Mouse (Mus musculus) cerebellum, adult 2 months (tissue): ENCODE results near the gene Acox2. TPM values are rescaled to one million over a fixed set of nuclear protein-coding genes. Genes with fewer than 3 reads are reported as not detected.
"Not testable (repeated sequence)": the region's sequence is repeated elsewhere in the genome, so short reads cannot be mapped to it uniquely, and the experiment has no call there.

Experiments used
- DNase-seq, 2 experiments: peaks; one replicate each; pipeline ENCODE4 v3.0.0; 2021
- H3K27ac ChIP-seq: fragments of 200-500 bp; 2 replicates; pipeline ENCODE4 v1.5.1; 2012; ENCODE audit warnings: low read length, control low read depth, inconsistent platforms; ENCODE audit not compliant: insufficient read depth
- H3K27me3 ChIP-seq: fragments of 200-500 bp; 2 replicates; pipeline ENCODE4 v1.6.1; 2012; ENCODE audit warnings: inconsistent platforms, mild to moderate bottlenecking, low read length, moderate library complexity; ENCODE audit not compliant: control insufficient read depth, insufficient read depth
- H3K4me1 ChIP-seq: fragments of 200-500 bp; 2 replicates; pipeline ENCODE4 v1.6.1; 2011; ENCODE audit warnings: low read length; ENCODE audit not compliant: control insufficient read depth, insufficient read depth
- H3K4me3 ChIP-seq: fragments of 200-500 bp; replicated peaks from 2 replicates; pipeline ENCODE3; 2011; ENCODE audit warnings: mild to moderate bottlenecking, low read depth, low read length, control low read depth; ENCODE audit not compliant: insufficient read depth
- CTCF ChIP-seq: fragments of 200-500 bp; IDR thresholded peaks from 2 replicates; pipeline ENCODE4 v1.5.1; 2011; ENCODE audit warnings: low read depth, mild to moderate bottlenecking, control low read depth, low read length, moderate library complexity, borderline replicate concordance; ENCODE audit not compliant: insufficient read depth
- POLR2A ChIP-seq: fragments of 200-500 bp; IDR thresholded peaks from 2 replicates; pipeline ENCODE4 v1.6.1; 2011; ENCODE audit warnings: low read length, control low read depth, borderline replicate concordance; ENCODE audit not compliant: insufficient read depth
- WGBS: fragments of 180-500 bp; shearing (Covaris S2); methylation state at CpG from one replicate; pipeline ENCODE4 v1.1.7; 2018; 5-methylcytosine and 5-hydroxymethylcytosine counted together
- polyA plus RNA-seq: library from polyadenylated mRNA; depleted of rRNA; stranded (reverse); fragments of >200 nt; gene quantifications from 2 replicates; pipeline ENCODE4 v1.2.3, GENCODE M21; 2012; rRNA removed

Acox2 gene
- polyA plus RNA-seq: 0.41 and 0.55 TPM in 2 replicates

DNA sequence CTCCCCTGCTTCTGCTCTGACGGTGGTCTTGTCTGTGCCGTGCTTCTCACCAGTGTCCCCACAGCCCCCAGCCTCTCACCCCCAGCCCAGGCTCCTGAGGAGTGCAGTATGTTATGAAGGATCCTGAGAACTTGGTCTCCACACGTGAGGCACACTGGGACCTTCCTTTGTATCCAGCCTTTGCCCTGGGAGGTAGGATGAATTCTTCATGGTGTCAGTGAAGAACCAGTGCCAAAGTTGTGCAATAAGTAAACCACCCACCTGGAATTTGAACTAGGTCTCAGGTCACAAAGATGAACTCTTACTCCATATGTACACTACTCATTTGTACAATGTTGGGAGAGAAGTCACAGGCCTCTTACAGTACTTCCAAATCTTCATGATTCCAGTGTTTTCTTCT is at the start of gene Acox2:
Acox2 (minus strand) TSS at position 188 of the 400 bp plus-strand sequence.
- no peaks in the 10 kb centered on the region for H3K27me3 ChIP-seq
- H3K27ac ChIP-seq: no peak within 1 kb of the TSS
- H3K4me3 ChIP-seq: no peak within 1 kb of the TSS
- DNase-seq: no peak
- TF ChIP-seq POLR2A: no peak
- no peak for TF ChIP-seq CTCF
- no peaks in the 10 kb centered on the region; the same call in 1 of the 2 replicates for H3K4me1 ChIP-seq
- WGBS: 92% methylated on average over 3 of the region's 3 CpGs

DNA sequence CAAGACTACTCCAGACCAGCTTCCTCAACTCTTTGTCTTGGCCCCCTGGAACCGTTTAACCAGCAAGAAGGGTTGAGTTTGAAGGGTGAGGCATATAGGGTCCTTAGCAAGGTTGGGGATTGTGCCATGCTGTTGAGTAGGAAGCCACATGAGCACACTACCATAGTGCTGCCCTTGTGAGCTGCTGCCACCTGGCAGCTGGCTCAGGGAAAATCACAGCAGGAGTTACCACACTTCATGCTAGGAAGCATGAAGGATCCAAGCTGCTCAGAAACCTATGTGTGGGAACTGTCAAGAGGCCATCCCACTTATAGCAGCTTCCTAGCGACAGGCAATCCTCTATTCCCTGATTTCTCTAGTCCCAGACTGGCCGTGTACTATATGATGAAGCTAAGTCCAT is 49.5 kb upstream of the Acox2 start:
- H3K27ac ChIP-seq: no peak overlapping the region; the same call in 1 of the 2 replicates
- H3K27me3 ChIP-seq: no peaks in the 10 kb centered on the region
- WGBS: 64% methylated on average over 3 of the region's 3 CpGs
- H3K4me1 ChIP-seq: peaks cover 9% of the 10 kb centered on the region
- H3K4me3 ChIP-seq: peak overlapping the region; percentile 11
- TF ChIP-seq POLR2A: no peak
- TF ChIP-seq CTCF: no peak
- no peak for DNase-seq

DNA sequence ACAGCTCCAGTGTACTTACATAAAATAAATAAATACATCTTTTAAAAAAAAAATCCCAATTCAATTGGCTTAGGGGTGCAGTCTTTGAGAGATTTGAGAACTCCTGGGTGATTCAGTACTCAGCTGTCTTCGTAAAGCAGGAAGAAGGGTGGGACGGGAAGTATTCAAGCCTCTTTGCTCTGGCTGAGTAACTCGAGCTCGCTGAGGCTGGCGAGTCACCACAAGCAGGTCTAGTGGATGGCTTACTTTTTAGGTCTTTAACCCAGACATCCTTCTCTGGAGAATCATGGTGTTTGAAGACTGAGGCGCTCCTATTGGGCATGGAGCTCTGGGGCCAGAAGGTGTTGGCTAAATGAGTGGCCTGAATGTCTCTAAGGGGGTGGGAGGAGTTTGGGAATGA is 47.7 kb upstream of the Acox2 start:
- Histone ChIP-seq H3K27ac (no peak overlapping the region), H3K27me3 (no peaks in the 10 kb centered on the region), H3K4me3 (no peak overlapping the region), H3K4me1 (peaks cover 9% of the 10 kb centered on the region)
- TF ChIP-seq POLR2A (no peak), CTCF (no peak)
- no peak for DNase-seq
- 93% methylated on average over 6 of the region's 6 CpGs for WGBS

DNA sequence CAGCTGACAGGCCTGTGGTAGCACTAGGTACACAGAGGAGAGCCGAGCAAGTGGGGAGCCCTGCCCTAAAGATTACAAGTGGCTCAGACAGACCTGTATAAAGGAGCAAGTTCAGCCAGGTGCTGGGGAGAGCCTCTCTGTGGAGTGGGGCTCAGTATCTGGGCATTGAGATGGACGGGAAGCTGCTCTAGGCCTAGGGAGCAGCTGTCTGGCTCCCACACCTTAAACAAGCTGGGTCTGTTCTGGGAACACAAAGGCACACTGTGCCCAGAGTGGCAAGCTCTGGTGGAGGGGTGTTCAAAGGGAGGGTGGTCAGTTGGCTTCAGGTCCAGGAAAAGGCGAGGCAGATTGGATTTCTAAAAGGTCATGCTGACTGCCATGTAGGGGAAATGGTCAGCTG is 45.9 kb upstream of the Acox2 start:
- H3K4me1 ChIP-seq: peaks cover 9% of the 10 kb centered on the region
- no peak for TF ChIP-seq POLR2A
- no peak for TF ChIP-seq CTCF
- DNase-seq: no peak
- H3K27ac ChIP-seq: no peak overlapping the region
- 75% methylated on average over 3 of the region's 3 CpGs for WGBS
- no peaks in the 10 kb centered on the region for H3K27me3 ChIP-seq
- H3K4me3 ChIP-seq: no peak overlapping the region

DNA sequence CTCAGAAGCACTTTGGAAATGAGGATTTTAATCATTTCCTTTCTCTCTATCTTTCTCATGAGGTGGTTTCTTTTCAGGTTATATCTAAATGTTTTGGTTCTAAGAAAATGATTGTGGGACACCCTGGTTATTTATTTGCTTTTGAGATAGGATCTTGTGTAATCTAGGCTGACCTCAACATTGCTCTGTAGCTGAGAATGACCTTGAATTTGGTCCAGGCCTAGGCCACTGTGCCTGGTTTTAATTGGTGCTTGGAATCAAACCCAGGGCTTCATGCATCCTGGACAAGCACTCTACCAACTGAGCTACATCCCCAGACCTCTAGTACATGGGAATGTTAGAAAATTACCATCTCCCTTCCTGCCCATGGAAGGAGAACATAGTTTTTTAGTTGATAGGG is 44.9 kb upstream of the Acox2 start:
- no peak for DNase-seq
- no peak for TF ChIP-seq CTCF
- no peak for TF ChIP-seq POLR2A
- Histone ChIP-seq H3K27ac (no peak overlapping the region), H3K4me3 (no peak overlapping the region), H3K4me1 (peaks cover 6% of the 10 kb centered on the region), H3K27me3 (no peaks in the 10 kb centered on the region)

DNA sequence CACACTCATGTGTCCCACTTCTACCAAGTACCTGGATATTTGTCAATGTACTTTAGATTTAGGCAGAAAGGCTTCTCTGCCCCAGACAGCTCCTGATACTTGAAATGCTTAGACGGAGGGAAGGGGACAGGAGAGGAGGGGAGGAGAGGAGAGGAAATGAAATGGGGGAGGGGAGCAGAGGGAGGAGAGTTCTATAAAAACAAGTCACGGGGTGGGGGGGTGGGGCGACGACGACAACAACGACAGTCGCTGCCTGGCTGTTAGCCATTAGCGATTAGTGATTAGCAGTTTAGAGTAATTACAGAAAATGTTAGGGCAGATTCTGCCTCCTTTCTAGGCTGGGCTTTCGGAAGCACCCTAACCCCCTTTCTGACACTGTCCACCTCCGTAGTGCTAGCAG is 43.5 kb upstream of the Acox2 start:
- Histone ChIP-seq H3K4me1 (no peaks in the 10 kb centered on the region), H3K27me3 (no peaks in the 10 kb centered on the region), H3K27ac (no peak overlapping the region), H3K4me3 (no peak overlapping the region)
- no peak for DNase-seq
- TF ChIP-seq POLR2A (no peak), CTCF (no peak)
- WGBS: 45% methylated on average over 10 of the region's 10 CpGs

DNA sequence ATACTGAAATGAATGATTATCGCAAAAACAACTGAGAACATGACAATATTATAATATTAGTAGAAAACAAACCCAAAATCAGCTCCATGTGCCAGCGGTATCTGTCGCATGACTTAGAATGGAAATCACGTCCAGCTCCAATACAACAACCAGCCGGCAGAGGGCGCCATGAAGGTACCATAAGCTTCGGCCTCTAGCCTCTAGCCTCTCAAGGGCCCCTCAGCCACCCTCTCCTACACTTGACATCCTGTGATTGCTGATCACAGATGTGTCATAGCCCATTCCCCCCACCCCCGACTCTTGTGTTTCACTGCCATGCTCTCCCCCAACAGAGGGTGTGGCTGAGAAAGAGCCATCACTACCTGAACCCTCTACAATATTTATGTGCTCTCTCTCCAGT is 41.1 kb upstream of the Acox2 start:
- TF ChIP-seq POLR2A (no peak), CTCF (peak; percentile 72)
- 28% methylated on average over 8 of the region's 8 CpGs for WGBS
- DNase-seq: peak; percentile 56 to 68
- H3K4me3 ChIP-seq: no peak overlapping the region
- H3K27me3 ChIP-seq: no peaks in the 10 kb centered on the region
- no peaks in the 10 kb centered on the region for H3K4me1 ChIP-seq
- no peak overlapping the region for H3K27ac ChIP-seq

DNA sequence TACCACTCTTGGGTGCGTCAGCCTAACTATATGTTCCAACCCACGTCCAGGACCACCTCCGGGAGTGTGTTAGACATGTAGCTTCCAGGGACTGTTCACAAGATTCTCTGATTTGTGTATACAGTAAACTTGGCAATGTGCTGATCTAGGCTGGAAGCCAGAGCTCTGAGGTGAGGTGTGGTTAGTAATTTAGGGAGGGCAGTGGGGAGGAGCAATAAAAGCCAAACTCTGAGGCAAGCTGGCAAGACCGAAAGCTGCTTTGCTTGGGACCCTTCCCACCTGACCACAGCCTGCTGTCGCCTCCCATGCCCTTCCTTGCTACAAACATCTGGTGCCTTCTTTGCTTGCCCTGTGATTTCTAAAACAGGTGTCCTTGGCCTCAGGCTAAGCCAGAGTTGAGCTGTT is 38.7 kb upstream of the Acox2 start:
- no peaks in the 10 kb centered on the region for H3K27me3 ChIP-seq
- TF ChIP-seq POLR2A (no peak), CTCF (no peak)
- 52% methylated on average over 5 of the region's 5 CpGs for WGBS
- no peaks in the 10 kb centered on the region for H3K4me1 ChIP-seq
- no peak for DNase-seq
- no peak overlapping the region for H3K27ac ChIP-seq
- H3K4me3 ChIP-seq: no peak overlapping the region

DNA sequence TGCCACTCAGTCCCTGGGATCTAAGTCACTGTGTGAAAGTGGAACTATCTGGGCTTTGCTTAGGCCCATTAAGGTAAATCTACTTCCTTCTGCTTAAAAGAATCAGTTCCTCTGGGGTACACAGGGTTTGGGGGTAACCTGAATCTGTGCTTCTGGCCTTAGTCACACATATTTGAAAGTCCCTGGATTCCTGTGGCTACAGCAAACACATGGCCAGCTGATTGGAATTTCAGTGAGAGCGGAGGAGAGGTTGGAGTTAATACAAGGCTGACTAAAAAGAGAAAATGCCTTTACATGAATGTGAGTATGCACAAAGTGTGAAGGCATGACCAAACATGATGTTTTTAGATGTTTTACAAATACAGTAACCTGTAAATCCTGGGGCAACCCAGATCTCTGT is 35.1 kb upstream of the Acox2 start:
- Histone ChIP-seq H3K27ac (no peak overlapping the region), H3K27me3 (no peaks in the 10 kb centered on the region), H3K4me1 (no peaks in the 10 kb centered on the region), H3K4me3 (no peak overlapping the region)
- no peak for DNase-seq
- no peak for TF ChIP-seq POLR2A
- 94% methylated on average over 1 of the region's 1 CpGs for WGBS

DNA sequence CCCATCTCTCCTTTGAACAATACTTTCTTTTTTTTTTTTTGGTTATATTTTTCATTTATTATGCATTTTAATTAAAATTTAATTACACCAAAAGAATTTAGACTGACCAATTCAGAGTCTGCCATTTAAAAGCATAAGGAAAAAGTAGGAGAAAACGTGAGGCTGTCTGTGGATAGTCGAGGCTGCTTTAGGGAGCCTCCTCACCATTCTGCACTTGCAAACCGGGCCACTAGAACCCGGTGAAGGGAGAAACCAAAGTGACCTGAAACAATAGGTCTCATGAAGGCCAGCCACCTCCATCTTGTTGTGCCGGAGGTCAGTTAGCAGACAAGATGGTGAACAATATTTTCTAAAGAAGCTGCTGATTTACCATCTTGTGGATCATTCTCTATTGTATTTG is 27.4 kb upstream of the Acox2 start:
- H3K27ac ChIP-seq, H3K4me3 ChIP-seq, H3K4me1 ChIP-seq, H3K27me3 ChIP-seq: not testable (repeated sequence)
- WGBS: 75% methylated on average over 5 of the region's 5 CpGs
- DNase-seq: peak in 1 of 2 experiments; percentile 47
